Mouse (Mus musculus): Measurements from ENCODE around the gene Mllt1. TPM values are rescaled to one million over a fixed set of nuclear protein-coding genes. Genes with fewer than 3 reads are reported as not detected.

Mllt1 gene
- total and polyA plus RNA-seq, 3 experiments: 17.1 to 40.4 (median 20.3) TPM

- Histone ChIP-seq H3K27ac (ENCODE audit: insufficient read depth, low read depth) (no peak overlapping the region), H3K27me3 (replicated peaks) (peaks cover 3% of the 10 kb centered on the region), H3K9me3 (replicated peaks; ENCODE audit: low read length) (peaks cover 21% of the 10 kb centered on the region), H3K79me2 (replicated peaks; ENCODE audit: control insufficient read depth, extremely low read depth, insufficient read depth, poor library complexity, severe bottlenecking) (no peaks in the 10 kb centered on the region), H3K4me1 (ENCODE audit: control insufficient read depth in 1 of 2, insufficient read depth in 2 of 2) (0 out of 4 replicates have a peak, but pooled peaks cover 0 to 3% of the 10 kb centered on the region in 2 experiments), H3K36me3 (replicated peaks in 1 of 2; ENCODE audit: control insufficient read depth in 1 of 2, insufficient read depth in 1 of 2, low read length in 1 of 2) (no peaks in the 10 kb centered on the region), H3K9ac (ENCODE audit: insufficient read depth, low read depth) (no peak overlapping the region), H3K4me3 (replicated peaks in 1 of 3; ENCODE audit: low read depth in 2 of 3, low read length in 2 of 3, poor library complexity in 1 of 3) (no peak overlapping the region), H3K4me2 (ENCODE audit: insufficient read depth, low read depth, poor library complexity, severe bottlenecking) (no peak overlapping the region)
- no peak for TF ChIP-seq ELF1 (IDR thresholded peaks at IDR 0.05; ENCODE audit: low read depth, low read length)
- no peak for TF ChIP-seq MEF2A (IDR thresholded peaks at IDR 0.05; ENCODE audit: borderline replicate concordance, low read depth, low read length)
- TF ChIP-seq RCOR1 (conservative IDR thresholded peaks at IDR 0.05; ENCODE audit: low read depth, low read length): no peak
- DNase-seq (ENCODE audit: extremely low read depth): no peak
- in situ Hi-C loops (cut with MboI; ENCODE audit: low pct_ligation_motif_present, low pct_unique_long_range_greater_than_20kb, low sequenced_read_pairs): no loop called here
- dilution Hi-C loops (cut with MboI; ENCODE audit: extremely low pct_ligation_motif_present, extremely low pct_unique_long_range_greater_than_20kb, low sequenced_read_pairs): no loop called here
Measured at GRCm38 (mm10) chr17:56870287-56870953, 64.8 kb downstream of the Mllt1 start.

- no peak for DNase-seq (ENCODE audit: extremely low read depth)
- Histone ChIP-seq H3K27me3 (replicated peaks) (peaks cover 2% of the 10 kb centered on the region), H3K4me3 (replicated peaks in 1 of 3; ENCODE audit: low read depth in 2 of 3, low read length in 2 of 3, poor library complexity in 1 of 3) (no peak overlapping the region), H3K27ac (ENCODE audit: insufficient read depth, low read depth) (no peak overlapping the region), H3K36me3 (replicated peaks in 1 of 2; ENCODE audit: control insufficient read depth in 1 of 2, insufficient read depth in 1 of 2, low read length in 1 of 2) (no peaks in the 10 kb centered on the region), H3K9me3 (replicated peaks; ENCODE audit: low read length) (peaks cover 21% of the 10 kb centered on the region), H3K4me1 (ENCODE audit: control insufficient read depth in 1 of 2, insufficient read depth in 2 of 2) (0 out of 4 replicates have a peak, but pooled peaks cover 0 to 3% of the 10 kb centered on the region in 2 experiments), H3K9ac (ENCODE audit: insufficient read depth, low read depth) (no peak overlapping the region), H3K4me2 (ENCODE audit: insufficient read depth, low read depth, poor library complexity, severe bottlenecking) (no peak overlapping the region), H3K79me2 (replicated peaks; ENCODE audit: control insufficient read depth, extremely low read depth, insufficient read depth, poor library complexity, severe bottlenecking) (no peaks in the 10 kb centered on the region)
- in situ Hi-C loops (cut with MboI; ENCODE audit: low pct_ligation_motif_present, low pct_unique_long_range_greater_than_20kb, low sequenced_read_pairs): no loop called here
- no peak for TF ChIP-seq RCOR1 (conservative IDR thresholded peaks at IDR 0.05; ENCODE audit: low read depth, low read length)
- TF ChIP-seq GABPA (IDR thresholded peaks at IDR 0.05; ENCODE audit: insufficient replicate concordance, low read depth, low read length): no peak
- TF ChIP-seq ZMIZ1 (IDR thresholded peaks at IDR 0.05; ENCODE audit: low read depth, low read length): no peak
- no peak for TF ChIP-seq ELF1 (IDR thresholded peaks at IDR 0.05; ENCODE audit: low read depth, low read length)
- no peak for TF ChIP-seq PAX5 (IDR thresholded peaks at IDR 0.05; ENCODE audit: low read length)
- no peak for TF ChIP-seq CTCF (conservative IDR thresholded peaks at IDR 0.05 in 1 of 2, IDR thresholded peaks at IDR 0.05 in 1 of 2; ENCODE audit: low read depth in 2 of 2, low read length in 2 of 2)
- no peak for TF ChIP-seq USF2 (conservative IDR thresholded peaks at IDR 0.05; ENCODE audit: low read depth, low read length)
- TF ChIP-seq KAT2A (IDR thresholded peaks at IDR 0.05; ENCODE audit: insufficient replicate concordance, low read length): no peak
- no peak for TF ChIP-seq EP300 (IDR thresholded peaks at IDR 0.05; ENCODE audit: low read length)
- dilution Hi-C loops (cut with MboI; ENCODE audit: extremely low pct_ligation_motif_present, extremely low pct_unique_long_range_greater_than_20kb, low sequenced_read_pairs): no loop called here
Measured at GRCm38 (mm10) chr17:56869481-56869977, 65.7 kb downstream of the Mllt1 start.

- DNase-seq (ENCODE audit: extremely low read depth): no peak
- H3K9me3 ChIP-seq (replicated peaks; ENCODE audit: low read length): peaks cover 21% of the 10 kb centered on the region
- no peaks in the 10 kb centered on the region for H3K79me2 ChIP-seq (replicated peaks; ENCODE audit: control insufficient read depth, extremely low read depth, insufficient read depth, poor library complexity, severe bottlenecking)
- dilution Hi-C loops (cut with MboI; ENCODE audit: extremely low pct_ligation_motif_present, extremely low pct_unique_long_range_greater_than_20kb, low sequenced_read_pairs) (no loop called here), in situ Hi-C loops (cut with MboI; ENCODE audit: low pct_ligation_motif_present, low pct_unique_long_range_greater_than_20kb, low sequenced_read_pairs) (no loop called here)
- no peak overlapping the region for H3K9ac ChIP-seq (ENCODE audit: insufficient read depth, low read depth)
- no peak overlapping the region for H3K4me2 ChIP-seq (ENCODE audit: insufficient read depth, low read depth, poor library complexity, severe bottlenecking)
- no peak overlapping the region for H3K27ac ChIP-seq (ENCODE audit: insufficient read depth, low read depth)
- no peaks in the 10 kb centered on the region for H3K36me3 ChIP-seq (replicated peaks in 1 of 2; ENCODE audit: control insufficient read depth in 1 of 2, insufficient read depth in 1 of 2, low read length in 1 of 2)
- H3K4me1 ChIP-seq (ENCODE audit: control insufficient read depth in 1 of 2, insufficient read depth in 2 of 2): peaks cover 1 to 6% of the 10 kb centered on the region in 2 experiments; a peak in 1 of 4 replicates
- TF ChIP-seq EP300 (IDR thresholded peaks at IDR 0.05; ENCODE audit: low read length) (no peak), SIN3A (IDR thresholded peaks at IDR 0.05; ENCODE audit: low read length) (no peak), IRF4 (IDR thresholded peaks at IDR 0.05; ENCODE audit: low read depth, low read length) (no peak), ZKSCAN1 (IDR thresholded peaks at IDR 0.05; ENCODE audit: borderline replicate concordance, low read depth, low read length) (no peak), MAZ (IDR thresholded peaks at IDR 0.05; ENCODE audit: low read depth, low read length) (no peak), HCFC1 (IDR thresholded peaks at IDR 0.05; ENCODE audit: low read depth, low read length) (no peak), NRF1 (IDR thresholded peaks at IDR 0.05; ENCODE audit: low read depth, low read length) (no peak), PAX5 (IDR thresholded peaks at IDR 0.05; ENCODE audit: low read length) (no peak), RAD21 (IDR thresholded peaks at IDR 0.05; ENCODE audit: low read depth, low read length) (no peak), NELFE (IDR thresholded peaks at IDR 0.05; ENCODE audit: low read depth, low read length) (no peak), USF2 (conservative IDR thresholded peaks at IDR 0.05; ENCODE audit: low read depth, low read length) (no peak), SMC3 (IDR thresholded peaks at IDR 0.05; ENCODE audit: low read depth, low read length) (no peak), ZC3H11A (IDR thresholded peaks at IDR 0.05; ENCODE audit: low read depth, low read length) (no peak), ZNF384 (IDR thresholded peaks at IDR 0.05; ENCODE audit: low read depth, low read length) (no peak), ELF1 (IDR thresholded peaks at IDR 0.05; ENCODE audit: low read depth, low read length) (no peak), USF1 (IDR thresholded peaks at IDR 0.05; ENCODE audit: low read depth, low read length) (no peak), BHLHE40 (IDR thresholded peaks at IDR 0.05; ENCODE audit: low read depth, low read length) (no peak)
- peaks cover 2% of the 10 kb centered on the region for H3K27me3 ChIP-seq (replicated peaks)
- H3K4me3 ChIP-seq (replicated peaks in 1 of 3; ENCODE audit: low read depth in 2 of 3, low read length in 2 of 3, poor library complexity in 1 of 3): no peak overlapping the region
Measured at GRCm38 (mm10) chr17:56866071-56866470, 69.1 kb downstream of the Mllt1 start.
